Mouse (Mus musculus) 3T3-L1 (cell line): ENCODE results near the gene Mphosph8.

Experiments used
- DNase-seq: peaks from one replicate; pipeline ENCODE4 v3.0.0-alpha.2; 2015; ENCODE audit warnings: low read depth, low spot score

Gene Mphosph8

DNA sequence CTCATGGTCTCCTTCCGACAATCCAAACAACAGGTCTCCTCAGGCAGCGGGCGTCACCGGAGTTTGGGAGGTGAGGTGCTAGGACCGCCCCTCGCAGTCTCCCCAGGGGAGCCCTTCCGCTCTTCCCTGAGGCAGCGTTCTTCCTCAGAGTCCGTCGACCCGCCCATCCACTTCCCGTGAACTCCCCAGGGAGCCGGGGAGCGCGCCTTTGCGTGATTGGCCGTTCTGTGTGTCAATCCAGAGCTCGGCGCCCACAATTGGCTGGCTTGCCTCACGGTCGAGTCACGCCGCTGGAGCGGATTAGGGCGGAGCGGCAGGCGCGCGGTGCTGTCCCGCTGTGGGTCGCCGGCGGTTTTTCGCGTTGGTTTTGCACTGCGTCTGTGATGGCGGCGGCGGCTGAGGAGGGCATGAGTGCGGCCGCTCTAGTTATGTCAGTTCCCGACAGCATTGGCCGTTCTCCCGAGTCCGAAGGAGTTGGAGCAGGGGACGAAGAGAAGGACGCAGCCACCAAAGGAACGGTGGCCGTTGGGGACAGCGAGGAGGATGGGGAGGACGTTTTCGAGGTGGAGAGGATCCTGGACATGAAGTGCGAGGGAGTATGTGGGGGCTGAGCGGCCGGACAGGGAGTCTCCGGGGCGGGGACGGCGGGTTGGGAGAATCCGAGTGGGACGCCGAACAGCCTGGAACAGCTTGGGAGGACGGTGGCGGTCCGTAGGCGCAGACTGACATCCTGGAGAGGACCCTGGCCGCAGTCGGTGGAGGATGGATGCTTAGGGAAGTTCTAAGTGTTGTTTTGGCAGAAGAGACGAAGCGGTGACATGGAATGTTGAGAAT, at the start of gene Mphosph8:
TSS of gene Mphosph8 (plus strand) at position 280 of the 834 bp plus-strand sequence.
- peak; percentile 93 for DNase-seq

GRCm38 (mm10) chr14:56620425-56620824, 47.6 kb upstream of the Mphosph8 start:
- no peak for DNase-seq

DNA sequence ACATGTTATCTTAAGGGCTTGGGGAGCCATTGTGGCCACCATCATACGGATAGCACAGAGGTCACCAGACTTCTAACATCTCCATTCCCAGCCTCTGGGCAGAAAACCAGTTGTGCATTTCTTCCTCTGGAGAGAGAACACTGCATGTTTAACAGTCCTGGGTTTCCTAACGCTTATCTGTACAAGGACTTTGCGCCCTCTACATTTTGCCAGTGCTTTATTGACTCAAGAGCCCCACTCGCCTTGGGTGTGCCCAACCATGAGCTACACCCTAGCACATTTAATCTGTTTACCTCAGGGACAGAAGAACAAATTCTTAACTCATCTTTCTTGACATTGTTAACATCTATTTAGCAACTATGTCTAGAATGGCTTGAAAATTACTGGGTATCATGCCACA, 41.8 kb upstream of the Mphosph8 start:
- DNase-seq = no peak

- DNase-seq = no peak
Measured at GRCm38 (mm10) chr14:56628336-56628735, 39.7 kb upstream of the Mphosph8 start.

DNA sequence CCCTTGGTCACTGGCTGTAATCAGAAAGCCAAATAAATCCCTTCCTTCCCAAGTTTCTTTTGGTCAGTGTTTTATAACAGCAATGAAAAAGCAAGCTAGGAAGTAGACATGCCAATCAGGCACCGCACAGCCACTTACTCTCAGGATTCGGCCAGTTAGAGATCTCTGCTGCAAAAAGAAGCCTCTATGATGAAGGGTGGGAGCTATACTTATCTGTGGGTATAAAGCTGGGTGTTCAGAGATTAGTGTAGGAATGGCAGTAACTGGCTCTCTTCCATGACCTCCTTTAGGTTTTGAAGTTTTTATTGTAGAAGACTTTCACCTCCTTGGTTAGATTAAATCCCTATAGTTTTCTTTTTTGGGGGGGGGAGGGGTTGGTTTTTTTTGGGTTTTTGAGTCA, 36.9 kb upstream of the Mphosph8 start:
- DNase-seq = no peak

GRCm38 (mm10) chr14:56647206-56647605, 20.8 kb upstream of the Mphosph8 start:
- no peak for DNase-seq

DNA sequence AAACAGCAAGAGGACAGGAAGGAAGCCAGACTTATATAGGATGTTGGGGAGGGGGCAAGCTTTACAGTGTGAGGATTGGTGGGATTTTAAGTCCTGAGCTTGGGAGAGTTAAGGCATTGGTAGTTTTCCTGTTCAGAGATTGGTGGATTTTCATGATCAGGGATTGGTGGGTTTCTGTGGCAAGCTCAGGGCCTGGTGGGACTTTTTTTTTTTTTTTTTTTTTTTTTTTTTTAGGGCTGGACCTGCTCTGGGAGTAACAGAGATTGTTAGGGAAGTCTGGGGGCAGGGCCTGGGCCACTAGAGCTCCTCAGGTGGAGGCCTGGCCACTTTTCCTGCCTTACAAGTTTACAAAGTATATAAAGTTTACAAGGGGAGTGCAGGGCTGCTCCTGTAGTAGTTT, 18.6 kb upstream of the Mphosph8 start:
- no peak for DNase-seq

DNA sequence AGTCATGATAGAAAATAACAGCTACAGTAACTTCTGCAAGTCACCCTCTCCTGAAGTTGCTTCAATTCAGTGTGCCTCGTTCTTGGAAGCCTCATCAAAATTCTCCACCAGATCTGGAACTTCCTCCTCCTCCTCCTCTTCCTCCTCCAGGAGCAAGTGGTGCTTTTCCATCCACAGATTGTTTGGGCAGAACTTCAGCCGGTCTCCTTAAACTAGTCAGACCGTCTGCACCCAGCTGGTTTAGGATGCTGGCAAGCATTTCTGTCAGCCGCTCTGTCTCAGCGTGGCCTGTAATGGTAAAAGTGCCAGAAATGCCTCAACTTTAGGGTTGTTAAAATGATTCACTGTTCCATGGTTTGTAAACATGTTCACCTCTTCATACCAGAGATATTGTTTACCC, 2.4 kb upstream of the Mphosph8 start:
- no peak for DNase-seq

DNA sequence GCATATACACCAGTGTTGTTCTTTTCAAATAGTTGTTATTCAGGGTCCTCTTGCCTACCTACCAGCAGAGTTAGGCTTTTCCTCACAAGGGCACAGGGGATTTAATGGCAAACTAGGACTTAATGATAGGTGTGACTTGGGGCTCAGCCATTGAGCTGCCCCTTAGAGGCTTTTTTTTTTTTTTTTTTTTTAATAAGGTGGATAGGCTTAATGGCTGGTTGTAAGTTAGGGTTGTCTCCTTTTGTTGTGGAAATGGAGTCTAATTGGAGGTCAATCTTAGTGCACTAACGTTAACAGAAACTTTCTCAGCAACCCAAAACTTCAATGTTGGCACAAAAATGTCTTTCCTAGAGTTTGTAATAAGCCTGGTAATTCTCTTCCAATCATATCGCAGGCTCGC, 1.1 kb upstream of the Mphosph8 start:
- no peak for DNase-seq

DNA sequence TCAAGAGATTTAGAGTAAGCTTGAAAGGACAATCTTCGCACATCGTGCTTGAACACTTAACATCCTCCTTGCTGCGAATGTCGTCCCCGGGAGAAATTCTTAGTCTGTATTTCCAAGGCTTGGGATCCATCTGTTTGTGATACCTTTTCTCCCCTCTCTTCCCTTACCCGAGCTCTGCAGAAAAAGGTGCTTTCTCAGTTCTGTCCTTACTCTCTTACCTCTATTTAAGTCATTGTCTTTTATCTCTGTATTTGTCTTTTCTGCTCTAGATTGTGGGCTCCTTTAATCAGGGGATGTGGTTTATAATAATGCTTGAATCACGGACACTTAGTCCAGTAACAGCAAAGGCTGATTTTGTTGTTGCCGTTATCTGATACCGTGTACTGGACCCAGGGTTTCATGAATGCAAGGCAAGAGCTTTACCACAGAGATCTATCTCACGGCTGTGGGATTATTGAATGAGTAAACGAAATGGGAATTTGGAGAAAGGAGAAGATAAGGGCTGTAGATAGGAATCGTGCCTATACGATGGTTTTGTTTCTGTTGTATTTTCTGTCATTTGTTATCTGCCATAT, 1.1 kb downstream of the Mphosph8 start:
- DNase-seq = peak; percentile 28

DNA sequence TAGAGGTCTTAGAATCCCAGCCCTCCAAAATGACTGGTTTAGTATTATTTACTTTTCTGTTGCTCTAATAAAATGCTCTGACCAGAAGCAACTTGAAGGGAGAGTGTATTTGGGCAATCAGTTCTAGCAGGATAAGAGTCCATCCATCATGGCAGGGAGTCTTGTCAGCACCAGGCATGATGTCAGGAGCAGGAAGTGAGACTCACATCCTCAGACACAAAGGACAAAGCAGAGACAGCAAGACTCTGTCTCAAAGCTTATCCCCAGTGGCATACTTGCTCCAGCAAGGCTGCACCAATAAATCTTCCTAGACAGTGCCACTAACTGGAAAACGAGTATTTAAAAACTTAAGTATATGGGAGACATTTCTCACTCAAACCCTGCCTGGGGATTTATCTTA, 17.4 kb downstream of the Mphosph8 start:
- peak; percentile 84 for DNase-seq

- DNase-seq = peak; percentile 41
Measured at GRCm38 (mm10) chr14:56689116-56689515, 21.1 kb downstream of the Mphosph8 start.

GRCm38 (mm10) chr14:56689766-56690165, 21.7 kb downstream of the Mphosph8 start:
- peak; percentile 77 for DNase-seq

- DNase-seq = no peak
Measured at GRCm38 (mm10) chr14:56695495-56695894, 27.4 kb downstream of the Mphosph8 start.

- no peak for DNase-seq
Measured at GRCm38 (mm10) chr14:56697836-56698235, 29.8 kb downstream of the Mphosph8 start.

GRCm38 (mm10) chr14:56702644-56703043, 34.6 kb downstream of the Mphosph8 start:
- no peak for DNase-seq

DNA sequence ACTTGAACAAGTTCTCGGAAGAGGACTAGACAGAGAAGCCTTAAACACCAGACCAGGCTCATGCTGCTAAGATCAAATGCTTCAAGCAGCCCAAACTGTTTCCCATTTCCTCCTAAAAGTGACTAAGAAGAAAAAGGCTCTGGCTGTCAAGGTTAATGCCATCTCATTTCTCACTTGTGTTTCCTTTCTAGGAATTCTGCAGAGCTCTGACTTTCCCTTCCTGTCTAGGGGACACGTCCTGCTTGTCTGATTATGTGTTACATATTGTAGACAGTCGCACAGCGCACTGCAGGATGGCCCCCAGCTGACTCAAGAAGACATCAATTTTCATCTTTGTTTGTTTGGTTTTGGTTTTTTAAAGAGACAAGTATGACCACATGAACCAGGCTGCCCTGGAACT, 37.6 kb downstream of the Mphosph8 start:
- DNase-seq = no peak

DNA sequence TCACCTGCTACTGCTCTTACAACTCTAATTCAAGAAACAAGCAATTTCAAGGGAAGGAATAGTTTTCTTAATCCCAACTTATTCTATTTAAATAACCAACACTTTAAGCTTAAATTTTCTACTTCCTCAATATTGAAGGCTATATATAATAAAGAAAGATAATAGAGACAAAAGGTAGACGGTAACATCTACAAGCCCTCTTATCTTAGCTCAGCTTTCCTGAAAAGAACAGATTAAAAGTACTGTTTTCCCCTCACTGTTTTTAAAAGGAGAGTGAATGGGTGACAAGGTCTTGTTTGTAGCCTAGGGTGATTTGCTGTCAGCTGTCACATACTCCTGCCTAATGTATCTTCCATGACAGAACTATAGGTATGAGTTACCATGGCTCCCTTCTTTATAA, 58.4 kb downstream of the Mphosph8 start:
- DNase-seq = no peak

DNA sequence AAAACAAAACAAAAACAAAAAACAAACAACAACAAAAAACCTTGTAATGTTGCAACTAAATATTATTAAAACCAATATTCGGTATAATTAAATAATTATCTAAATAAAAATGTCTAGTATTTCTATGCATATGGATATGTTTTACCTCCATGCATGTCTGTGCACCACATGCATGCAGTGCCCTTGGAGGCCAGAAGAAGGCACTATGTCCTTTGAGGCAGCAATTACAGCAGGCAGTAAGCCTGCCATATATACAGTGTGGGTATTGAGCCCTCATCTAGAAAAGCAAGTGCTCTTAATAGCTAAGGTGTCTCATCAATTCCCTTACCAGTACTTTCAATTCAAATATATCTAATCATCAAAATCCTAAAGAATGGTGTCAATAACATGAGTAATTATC, 72.1 kb downstream of the Mphosph8 start:
- DNase-seq = no peak
